Mouse (Mus musculus) left cerebral cortex, adult 11 months (tissue): ENCODE data around the gene Cadm4.
"Not testable (repeated sequence)": the region's sequence is repeated elsewhere in the genome, so short reads cannot be mapped to it uniquely, and the experiment has no call there.

Experiments
- DNase-seq: peaks from one replicate; pipeline ENCODE4 v3.0.0; 2022; ENCODE audit warnings: low spot score

Gene Cadm4

DNA sequence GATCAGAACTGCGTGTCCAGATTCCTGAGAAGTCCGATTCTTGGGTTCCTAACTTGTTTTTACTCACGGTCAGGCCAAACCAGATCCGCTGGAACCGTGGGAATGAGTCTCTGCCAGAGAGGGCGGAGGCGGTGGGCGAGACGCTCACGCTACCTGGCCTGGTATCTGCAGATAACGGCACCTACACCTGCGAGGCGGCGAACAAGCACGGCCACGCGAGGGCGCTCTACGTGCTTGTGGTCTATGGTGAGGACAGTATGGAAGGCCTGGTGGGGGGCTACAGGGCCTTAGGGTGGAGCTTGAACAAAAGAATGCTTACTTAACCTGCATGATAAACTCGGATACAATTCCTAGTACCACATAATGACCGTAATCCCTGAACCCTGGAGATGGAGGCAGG, 19.7 kb downstream of the Cadm4 start:
- no peak for DNase-seq

DNA sequence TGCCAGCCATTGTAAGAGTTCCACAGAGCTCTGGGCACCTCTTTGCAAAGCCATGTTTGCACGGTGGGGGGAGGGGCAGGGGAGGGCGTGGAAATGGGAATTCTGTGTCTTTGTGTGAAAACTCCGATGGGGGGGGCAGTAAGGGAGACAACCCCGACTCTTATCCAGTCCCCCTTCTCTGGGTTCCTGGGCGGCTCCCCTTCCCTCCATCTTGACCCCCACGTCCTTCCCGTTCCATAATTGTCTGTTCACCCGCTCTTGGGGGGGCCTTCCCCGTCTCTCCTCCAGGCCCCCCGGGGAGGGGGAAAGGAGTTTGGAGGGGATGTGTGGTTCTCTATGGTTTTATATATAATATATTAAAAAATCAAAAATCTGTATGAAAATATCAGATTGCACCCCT, 22.2 kb downstream of the Cadm4 start:
- no peak for DNase-seq

DNA sequence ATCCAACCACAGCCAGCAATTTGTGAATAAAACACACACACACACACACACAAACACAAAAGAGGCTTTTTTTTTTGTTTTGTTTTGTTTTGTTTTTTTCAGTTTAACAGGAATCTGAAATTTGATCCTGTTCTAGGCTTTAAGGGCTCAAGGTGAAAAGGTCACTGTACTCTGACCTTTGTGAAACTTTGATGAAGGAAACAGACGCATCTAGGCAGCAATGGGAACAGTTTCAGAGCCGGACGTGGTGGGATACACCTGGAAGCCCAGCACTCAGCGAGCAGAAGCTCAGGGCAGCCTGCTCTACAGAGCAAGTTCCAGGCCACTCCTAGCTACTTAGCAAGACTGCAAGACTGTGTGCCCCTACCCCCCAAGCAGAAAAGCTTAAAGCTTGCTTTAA, 23.0 kb downstream of the Cadm4 start:
- no peak for DNase-seq

DNA sequence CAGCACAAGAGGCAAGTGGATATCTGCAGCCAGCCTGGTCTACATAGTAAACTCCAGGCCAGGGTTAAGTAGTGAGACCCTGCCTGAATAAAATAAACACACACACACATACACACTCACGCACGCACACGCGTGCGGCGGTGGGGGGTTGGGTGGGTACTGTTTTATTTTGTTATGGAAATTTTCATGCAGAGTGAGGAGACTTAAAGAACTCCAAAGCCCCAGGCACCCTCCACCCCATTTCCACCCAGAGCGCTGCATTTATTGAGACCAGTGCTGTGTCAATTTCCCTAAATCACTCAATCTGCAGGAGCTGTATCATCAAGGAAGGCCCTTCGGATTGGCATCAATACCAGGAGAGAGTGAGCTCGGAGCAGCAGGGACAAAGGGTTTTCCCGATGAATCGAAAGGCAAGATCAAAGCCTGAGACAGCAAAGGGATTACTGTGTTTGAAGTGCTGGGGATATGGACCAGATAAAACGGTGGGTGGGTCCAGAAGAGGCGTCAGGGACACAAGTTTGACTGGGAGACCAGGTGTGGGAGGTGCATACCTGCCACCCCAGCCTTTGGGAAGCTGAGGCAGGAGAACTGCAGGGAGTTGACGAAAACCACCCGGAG, 23.7 kb downstream of the Cadm4 start:
- DNase-seq, result no peak

DNA sequence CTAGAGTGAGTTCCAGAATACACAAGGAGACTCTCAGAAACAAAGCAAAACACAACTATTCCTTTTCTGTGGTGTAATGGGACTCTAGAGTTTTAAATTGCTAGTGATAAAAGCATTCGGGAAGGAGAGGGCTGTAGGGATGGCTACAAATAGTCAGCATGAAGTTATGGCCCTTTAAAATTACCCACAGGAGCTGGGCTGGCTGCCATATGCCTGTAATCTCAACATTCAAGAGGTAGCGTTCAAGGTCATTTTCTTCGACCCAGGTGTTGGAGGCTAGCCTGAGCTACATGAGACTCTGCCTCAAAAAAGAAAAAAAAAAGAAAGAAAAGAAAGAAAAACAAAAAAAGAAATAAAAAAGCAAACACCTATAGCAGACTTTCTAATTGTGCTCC, 24.2 kb downstream of the Cadm4 start:
- DNase-seq, result no peak

DNA sequence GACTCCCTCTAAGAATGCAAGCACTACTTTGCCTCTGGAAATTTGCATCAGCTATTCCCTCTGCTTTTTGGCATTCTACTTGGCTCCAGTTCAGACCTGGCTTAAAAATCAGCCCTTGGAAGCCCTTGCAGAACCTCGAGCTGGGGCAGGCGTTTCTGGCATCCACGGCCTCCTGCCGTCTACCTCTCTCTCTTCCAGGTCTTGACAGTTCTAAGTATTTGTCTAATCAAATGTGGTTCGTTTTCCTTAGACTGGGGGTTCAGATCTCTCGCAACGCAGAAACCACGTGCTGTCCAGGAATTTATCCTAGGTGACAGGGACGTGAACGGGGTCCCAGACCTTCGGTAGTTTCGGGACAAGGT, 24.6 kb downstream of the Cadm4 start:
- no peak for DNase-seq

DNA sequence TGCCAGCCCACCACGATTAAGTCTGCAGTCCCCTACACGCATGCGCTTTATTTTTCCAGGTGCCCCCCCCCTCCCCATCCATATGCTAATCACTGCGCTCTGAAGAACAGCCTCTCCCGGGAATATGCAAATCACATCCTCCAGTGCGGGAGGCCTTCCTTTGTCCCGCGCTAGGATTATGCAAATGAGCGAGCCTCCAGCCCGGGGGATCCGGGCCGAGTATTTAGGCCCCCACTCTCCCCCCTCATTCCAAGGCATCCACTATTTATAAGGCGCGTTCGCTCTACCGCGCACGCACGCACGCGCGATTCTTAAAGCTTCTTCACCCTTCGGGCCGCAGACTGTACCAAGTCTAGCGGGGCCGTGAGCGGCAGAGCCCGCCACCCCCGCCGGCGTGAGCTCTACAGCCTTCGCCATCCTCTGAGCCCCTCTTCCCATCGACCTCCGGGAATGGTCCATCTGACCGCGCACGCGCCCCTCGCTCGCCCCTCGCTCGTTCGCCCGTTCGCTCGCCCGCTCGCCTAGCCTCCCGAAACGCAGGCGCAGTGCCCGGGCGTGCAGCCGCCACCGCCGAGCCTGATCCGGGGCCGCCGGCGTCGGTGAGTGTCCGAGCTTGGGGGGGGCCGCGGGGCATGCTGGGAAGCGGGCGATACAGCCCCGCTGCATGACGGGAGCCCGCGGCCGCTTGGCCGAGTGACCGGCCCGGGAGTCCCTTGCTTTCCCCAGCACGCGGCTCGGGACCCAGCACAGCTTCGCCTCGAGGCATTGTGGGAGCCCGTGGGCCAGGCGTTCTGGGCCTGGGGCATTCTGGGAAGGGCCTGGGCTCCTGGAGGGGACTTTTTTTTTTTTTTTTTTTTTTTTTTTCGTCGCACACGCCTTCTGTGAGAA, 25.3 kb downstream of the Cadm4 start, which contains the start of gene Zfp428:
Zfp428 (plus strand) TSS at position 169 of the 888 bp plus-strand sequence.
- peak; percentile 70 for DNase-seq

DNA sequence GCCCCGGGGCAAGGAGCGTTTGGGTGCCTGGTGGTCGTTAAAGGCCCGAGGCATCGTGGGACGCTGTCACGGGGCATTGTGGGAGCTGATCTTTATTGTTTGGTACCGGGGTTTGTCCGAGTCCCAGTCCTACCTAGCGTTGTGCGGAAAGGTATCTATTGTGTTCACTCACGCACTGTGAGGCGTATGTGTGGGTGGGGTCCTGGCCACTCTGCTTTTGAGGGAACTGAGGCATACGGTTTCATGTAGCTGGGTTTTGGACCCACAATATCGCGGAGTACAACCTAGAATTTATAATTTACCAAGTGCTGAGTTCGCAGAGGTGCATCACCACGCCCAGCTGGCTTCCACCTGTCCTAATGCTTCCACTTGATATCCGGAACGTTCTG, 25.9 kb downstream of the Cadm4 start:
- DNase-seq, result no peak

DNA sequence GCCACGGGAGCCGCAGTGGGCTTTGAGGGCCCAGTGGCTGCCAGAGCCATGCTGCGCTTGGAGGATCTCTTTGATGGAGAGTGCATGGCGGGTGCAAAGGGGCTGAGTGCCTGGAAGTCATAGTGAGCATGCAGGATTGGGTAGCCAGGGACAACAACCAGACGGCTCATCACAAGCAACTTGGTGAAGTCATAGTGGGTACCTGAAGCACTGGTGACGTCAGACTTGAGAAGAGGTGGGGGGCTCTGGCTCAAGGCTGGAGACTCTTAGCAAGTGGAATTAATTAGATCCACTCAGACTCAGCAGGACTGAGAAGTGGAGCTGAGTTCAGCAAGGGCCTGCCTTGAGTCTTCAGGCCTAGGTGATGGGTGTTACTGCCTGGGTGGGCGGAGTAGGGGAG, 30.5 kb downstream of the Cadm4 start, which contains the start of gene AC161166.1:
AC161166.1 (minus strand) TSS at position 101 of the 400 bp plus-strand sequence.
- no peak for DNase-seq

DNA sequence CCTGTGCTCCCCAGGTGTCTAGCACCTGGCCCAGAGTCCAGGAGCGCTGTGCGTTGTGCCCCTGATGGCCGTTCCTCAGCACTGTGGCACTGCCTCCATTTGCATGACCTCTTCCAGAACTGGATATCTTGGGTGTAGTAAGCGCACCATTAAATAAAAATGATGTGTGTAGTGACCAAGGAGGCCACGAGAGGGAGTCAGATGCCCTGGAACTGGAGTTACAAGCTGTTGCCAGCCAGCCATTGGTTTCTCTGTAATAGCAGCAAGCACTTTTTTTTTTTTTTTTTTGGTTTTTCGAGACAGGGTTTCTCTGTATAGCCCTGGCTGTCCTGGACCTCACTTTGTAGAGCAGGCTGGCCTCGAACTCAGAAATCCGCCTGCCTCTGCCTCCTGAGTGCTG, 34.5 kb downstream of the Cadm4 start:
- not testable (repeated sequence) for DNase-seq

DNA sequence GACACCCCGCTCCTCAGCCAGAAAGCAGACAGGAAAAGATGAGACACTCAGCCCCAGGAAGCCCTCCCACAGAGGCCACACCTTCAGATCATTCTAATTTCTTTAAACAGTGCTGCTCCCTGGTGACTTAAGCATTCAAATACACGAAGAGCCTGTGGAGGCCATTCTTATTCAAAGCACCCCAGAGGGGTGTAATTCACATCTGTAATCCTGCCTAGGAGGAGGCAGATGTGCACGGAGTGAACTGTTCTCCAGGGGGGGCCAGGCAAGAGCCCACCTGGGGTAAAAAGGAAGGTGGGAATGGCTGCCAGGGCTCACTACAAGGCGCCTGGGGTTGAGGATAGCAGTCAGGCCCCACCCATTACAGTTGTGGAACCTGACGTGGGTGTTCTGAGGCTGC, 35.3 kb downstream of the Cadm4 start:
- DNase-seq, result no peak

DNA sequence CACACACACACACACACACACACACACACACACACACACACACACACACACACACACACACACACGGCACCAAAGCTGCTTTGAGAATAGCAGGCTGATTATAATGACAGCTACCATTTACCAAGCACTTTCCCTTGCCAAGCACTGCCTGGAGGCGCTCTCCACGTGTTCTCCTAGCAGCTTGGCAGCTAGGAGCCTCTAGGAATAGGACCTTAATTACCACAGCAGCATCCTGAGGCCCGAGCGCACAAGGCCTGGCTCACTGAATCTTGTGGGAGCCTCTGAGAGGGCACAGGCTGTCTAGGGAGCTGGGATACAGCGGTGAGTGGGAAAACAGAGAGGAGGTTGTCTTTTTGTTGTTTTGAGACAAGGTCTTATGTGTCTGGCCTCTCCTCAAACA, 35.8 kb downstream of the Cadm4 start:
- no peak for DNase-seq

DNA sequence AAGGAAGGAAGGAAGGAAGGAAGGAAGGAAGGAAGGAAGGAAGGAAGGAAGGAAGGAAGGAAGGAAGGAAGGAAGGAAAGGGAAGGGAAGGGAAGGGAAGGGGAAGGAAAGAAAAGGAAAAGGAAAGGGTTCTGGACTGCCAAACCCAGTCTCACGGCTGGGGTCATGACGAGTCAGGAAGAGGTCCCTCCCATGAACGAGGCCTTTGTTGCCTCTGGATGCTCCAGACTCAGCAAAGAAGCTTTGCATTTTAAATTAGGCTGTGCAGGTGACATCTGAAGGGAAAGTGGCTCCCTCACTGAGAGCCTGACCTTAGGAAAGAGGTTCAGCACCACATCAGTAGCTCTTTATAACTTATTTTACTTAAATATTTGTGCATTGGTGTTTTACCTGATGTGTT, 37.3 kb downstream of the Cadm4 start:
- DNase-seq, result no peak

DNA sequence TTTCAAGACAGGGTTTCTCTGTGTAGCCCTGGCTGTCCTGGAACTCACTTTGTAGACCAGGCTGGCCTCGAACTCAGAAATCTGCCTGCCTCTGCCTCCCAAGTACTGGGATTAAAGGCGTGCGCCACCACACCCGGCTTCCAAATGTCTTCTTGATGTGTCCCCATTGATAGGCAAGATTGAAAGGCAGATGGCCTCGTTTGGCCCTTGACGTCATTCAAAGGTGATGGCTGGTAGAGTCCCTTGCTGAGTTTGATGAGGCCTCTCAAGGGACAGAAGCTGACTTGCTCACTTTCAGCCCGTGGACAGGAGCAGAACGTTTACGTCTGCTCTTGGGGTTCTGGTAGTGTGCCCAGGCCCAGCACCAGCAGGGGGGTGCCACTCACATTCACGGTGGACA, 38.2 kb downstream of the Cadm4 start:
- not testable (repeated sequence) for DNase-seq

DNA sequence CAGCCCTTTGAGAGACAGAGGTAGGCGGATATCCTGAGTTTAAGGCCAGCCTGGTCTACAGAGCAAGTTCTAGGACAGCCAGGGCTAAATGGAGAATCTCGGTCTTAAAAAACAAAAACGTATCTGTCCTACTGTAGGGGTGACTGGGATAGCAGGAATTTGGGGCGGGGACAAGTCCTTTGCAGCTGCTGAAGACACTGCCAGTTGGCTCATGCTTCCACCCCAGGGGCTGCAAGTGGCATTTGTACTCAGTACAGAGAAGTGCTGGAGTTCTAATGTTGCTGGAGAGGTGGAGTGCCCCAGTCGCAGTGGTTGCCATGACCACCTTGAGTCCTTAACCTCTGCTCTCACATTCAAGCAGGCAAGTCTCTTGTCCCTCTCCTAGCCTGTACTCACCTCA, 41.0 kb downstream of the Cadm4 start:
- DNase-seq, result no peak

DNA sequence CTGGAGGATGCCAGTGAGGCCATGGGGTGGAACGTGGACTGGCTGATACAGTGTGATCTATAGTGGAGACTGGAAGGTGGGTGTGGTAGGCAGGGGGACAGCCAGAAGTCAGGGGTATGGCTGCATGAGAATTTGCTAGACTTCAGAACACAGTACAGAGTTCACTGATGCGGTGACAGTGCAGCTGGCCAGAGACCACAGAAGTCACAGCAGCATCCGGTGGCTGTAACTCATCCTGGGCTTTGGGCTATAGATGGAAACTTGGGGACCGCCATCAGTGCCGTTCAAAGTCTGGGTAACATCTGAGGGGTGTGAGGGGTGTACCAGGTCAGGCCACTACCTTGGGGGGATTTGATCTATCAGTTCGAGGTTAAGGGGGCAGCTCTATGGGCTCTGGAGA, 41.9 kb downstream of the Cadm4 start:
- no peak for DNase-seq

DNA sequence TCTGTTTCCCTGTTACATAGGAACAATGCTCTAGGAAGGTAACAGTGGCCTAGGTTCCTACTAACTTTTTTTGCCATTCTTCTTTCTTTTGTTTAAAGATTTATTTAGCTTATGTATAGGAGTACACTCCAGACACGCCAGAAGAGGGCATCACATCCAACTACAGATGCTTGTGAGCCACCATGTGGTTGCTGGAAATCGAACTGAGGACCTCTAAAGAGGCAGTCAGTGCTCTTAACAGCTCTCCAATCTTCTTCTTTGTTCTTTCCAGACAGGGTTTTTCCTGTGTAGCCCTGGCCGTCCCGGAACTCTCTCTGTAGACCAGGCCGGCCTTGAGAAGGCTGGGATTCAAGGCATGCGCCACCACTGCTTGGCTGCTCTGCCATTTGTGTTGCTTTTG, 43.2 kb downstream of the Cadm4 start:
- DNase-seq, result no peak

DNA sequence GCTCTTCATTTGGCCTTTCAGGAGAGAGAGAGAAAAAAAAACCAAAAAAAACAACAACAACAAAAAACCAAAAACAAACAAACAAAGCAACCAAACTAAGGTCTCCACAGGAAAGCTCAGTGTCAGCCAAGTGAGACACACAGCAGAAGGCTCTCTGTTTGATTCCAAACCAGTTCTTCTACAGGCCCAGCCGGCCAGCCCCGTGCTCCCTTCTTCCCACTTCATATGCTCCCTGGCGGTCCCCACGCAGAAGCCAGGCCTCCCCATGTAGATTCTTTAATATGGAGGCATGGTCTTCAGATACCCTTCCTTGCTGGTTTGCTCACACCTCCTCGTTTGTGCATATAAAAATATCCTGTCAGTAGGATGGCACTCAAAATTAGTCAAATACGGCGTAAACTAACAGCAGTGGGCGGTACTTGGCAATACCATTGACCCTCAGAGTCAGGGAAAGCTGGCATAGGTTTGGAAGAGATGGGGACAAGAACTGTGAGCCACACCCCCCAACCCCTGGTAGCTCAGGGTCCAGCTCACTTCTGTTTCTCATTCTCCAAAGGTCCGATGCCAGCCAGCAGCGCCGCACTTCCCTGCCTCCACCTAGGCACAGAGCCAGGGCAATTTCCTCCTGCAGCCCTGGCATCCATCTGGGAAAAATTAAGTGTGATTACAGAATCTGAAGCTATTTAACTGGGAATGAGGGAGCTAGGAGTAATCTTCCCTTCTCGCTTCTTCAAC, 44.0 kb downstream of the Cadm4 start:
- DNase-seq, result no peak

DNA sequence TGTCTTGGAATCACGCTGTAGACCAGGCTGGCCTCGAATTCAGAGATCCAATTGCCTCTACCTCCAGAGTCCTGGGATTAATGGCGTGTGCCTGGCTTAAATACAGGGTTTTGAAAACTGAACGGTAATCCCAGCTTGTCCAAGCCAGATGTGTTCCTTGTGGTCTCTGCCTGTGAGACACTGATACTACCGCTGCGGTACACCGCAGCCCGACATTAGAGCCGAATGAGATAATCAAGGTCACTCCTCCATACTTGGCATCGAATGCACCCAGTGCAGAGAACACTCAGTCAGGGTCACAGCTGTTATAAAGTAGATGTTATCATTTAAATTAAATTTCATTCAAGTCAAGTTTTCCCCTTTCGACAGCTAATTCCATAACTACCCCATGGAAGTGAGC, 47.0 kb downstream of the Cadm4 start:
- DNase-seq, result no peak

DNA sequence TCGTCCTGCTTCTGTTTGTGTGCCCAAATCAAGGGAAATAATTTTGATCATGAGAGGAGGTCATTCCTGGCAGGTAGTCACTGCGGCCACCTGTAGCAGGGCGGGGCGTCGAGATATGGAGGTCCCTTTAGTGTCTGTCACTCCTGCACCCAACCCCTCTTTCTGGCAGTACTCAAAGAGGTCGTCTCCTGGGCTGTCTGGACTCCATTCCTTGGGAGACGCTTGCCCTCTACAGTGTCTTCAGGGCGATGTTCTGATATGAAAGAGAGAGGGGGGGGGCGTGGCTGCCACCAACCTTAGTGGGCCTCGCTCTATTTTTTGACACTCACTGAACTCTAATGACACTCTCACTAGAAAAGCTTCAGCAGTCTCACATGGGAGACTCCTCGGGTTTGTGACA, 47.8 kb downstream of the Cadm4 start:
- DNase-seq, result no peak

DNA sequence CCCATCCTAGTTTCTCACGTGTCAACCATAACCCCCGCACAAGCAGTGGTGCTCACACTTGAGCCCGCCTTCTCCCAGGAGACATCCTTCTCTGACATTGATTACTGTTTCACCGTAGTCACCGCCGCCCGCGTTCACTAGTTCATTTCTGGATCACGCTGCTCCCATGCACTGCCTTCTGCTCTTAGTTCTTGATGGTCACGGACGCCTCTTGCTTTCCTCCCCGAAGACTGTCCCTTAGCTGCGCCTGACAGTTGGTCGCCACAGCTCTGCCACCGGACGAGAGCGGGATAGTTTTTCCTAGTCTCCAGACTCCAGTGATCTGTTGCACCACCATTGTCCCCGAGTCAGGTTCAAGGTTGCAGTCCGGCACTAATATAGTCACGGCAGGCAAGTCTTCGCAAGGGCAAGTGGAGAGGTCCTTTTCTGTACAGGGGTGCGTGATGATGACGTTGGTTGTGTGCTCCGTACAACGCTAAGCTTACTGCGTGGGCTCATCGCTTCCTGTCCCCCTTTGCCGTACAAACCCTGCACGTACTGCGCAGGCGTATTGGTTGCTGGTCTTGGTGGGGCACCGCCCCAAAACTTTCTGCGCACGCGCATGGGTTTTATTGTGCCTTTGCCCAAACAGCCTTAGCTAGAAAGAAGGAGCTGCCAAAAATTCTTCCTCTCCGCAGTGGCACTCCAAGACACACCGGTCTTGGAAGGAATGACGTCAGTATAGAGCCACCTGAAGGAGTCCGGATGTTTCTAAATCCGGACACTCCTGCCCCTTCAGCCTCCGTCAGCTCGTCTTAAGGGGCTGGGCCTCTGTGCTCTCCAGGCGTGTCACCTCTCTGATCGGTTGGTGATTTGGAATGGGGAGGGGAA, 48.5 kb downstream of the Cadm4 start, which contains the start of gene Irgq:
Irgq (plus strand) TSS at position 628 of the 870 bp plus-strand sequence.
- peak; percentile 98 for DNase-seq
